Mouse (Mus musculus) kidney, adult 2 months (tissue): Measurements from ENCODE around the gene 4930451I11Rik.

Source experiments
- CTCF ChIP-seq: fragments of 200-500 bp; conservative IDR thresholded peaks from 2 replicates; pipeline ENCODE4 v1.5.1; 2011; ENCODE audit warnings: low read depth, mild to moderate bottlenecking, control low read depth, low read length, moderate library complexity, mixed read lengths; ENCODE audit not compliant: insufficient read depth, insufficient read length
- POLR2A ChIP-seq: fragments of 200-500 bp; IDR thresholded peaks from one replicate; pipeline ENCODE4 v1.6.1; 2011; ENCODE audit warnings: low read depth, low read length, control low read depth

- TF ChIP-seq POLR2A (no peak), CTCF (no peak)
Observed at GRCm38 (mm10) chr7:126808703-126809455, 22.6 kb downstream of the 4930451I11Rik start.
